Mouse (Mus musculus): ENCODE data around the gene Olfr1196. TPM values are rescaled to one million over a fixed set of nuclear protein-coding genes. Genes with fewer than 3 reads are reported as not detected.

Olfr1196 gene
- polyA plus RNA-seq (2012; rRNA removed) = not detected in 2 replicates

DNA sequence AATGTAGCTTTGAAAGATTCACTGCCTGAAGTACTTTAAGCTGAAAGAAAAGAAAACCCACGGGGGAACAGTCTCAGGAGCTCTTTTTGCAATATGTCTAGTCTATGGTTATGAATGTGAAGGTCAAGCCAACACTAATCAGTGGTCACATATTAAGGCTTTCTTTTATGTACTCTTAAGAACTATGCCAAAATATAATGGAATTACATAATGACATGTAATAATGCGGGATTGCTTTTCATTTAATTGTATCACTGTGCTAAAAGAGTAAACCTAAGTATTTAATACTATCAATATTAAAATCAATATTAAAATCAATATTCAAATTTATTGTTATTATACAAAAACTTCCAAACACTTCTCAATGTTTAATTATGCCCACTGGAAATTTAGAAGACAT is at the start of gene Olfr1196:
TSS of gene Olfr1196 (minus strand) at position 101 of the 400 bp plus-strand sequence.

GRCm38 (mm10) chr2:88751270-88751669 is 46.9 kb upstream of the Olfr1196 start, which contains the start of gene Olfr1198:
Gene Olfr1198 (minus strand): TSS chr2:88751370.

DNA sequence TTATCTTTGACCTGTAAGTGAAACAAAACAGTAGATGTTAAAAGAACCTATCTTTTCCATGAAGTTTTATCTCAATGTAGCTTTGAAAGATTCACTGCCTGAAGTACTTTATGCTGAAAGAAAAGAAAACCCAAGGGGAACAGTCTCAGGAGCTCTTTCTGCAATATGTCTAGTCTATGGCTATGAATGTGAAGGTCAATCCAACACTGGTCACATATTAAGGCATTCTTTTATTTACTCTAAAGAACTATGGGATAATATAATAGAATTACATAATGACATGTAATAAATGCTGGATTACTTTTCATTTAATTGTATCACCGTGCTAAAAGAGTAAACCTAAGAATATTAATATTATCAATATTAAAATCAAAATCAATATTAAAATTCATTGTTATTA is 27.9 kb upstream of the Olfr1196 start, which contains the start of gene Olfr1197:
TSS of gene Olfr1197 (minus strand) at position 101 of the 400 bp plus-strand sequence.

DNA sequence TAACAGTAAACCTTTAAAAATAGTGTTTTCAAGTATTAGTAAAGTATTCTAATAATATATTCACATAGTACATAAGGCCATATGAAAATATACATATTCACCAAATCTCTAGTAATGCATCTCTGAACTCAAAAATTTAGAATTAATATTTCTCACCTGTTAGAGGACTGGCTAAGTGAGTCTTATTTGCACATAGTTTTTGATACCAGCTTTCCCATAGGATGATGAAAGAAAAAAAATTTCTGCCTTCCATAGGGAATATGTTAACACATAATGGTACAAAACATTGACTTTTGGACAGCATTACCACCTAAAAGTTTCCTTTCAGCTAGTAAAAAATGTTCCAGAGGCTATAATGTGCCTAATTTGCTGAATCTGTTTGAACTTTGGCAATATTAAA is 15.3 kb downstream of the Olfr1196 start, which contains the start of gene Olfr1195:
TSS of gene Olfr1195 (minus strand) at position 101 of the 400 bp plus-strand sequence.

GRCm38 (mm10) chr2:88675328-88675727 is 29.1 kb downstream of the Olfr1196 start, which contains the start of gene Olfr1193:
Gene Olfr1193 (plus strand): TSS chr2:88675628.

GRCm38 (mm10) chr2:88648209-88648608 is 56.2 kb downstream of the Olfr1196 start, which contains the start of gene Olfr1192-ps1:
Gene Olfr1192-ps1 (plus strand): TSS chr2:88648509.

Other genes with a start within 250 kb of the Olfr1196 start
- gene Olfr1183, start 249.7 kb downstream of the Olfr1196 start, polyA plus RNA-seq (2012; rRNA removed) = not detected in 2 replicates
- gene Olfr1184, start 221.0 kb downstream of the Olfr1196 start, polyA plus RNA-seq (2012; rRNA removed) = not detected in 2 replicates
- not detected in 2 replicates for gene Olfr1185-ps1, start 211.3 kb downstream of the Olfr1196 start, polyA plus RNA-seq (2012; rRNA removed)
- not detected in 2 replicates for gene Olfr1186, start 186.0 kb downstream of the Olfr1196 start, polyA plus RNA-seq (2012; rRNA removed)
- not detected in 2 replicates for gene Olfr1188, start 147.7 kb downstream of the Olfr1196 start, polyA plus RNA-seq (2012; rRNA removed)
- gene Olfr1189, start 118.1 kb downstream of the Olfr1196 start, polyA plus RNA-seq (2012; rRNA removed) = not detected in 2 replicates
- gene Olfr1191-ps1, start 64.1 kb downstream of the Olfr1196 start, polyA plus RNA-seq (2012; rRNA removed) = not detected in 2 replicates
- gene Olfr1192-ps1, start 56.1 kb downstream of the Olfr1196 start, polyA plus RNA-seq (2012; rRNA removed) = not detected in 2 replicates
- gene Olfr1193, start 29.0 kb downstream of the Olfr1196 start, polyA plus RNA-seq (2012; rRNA removed) = not detected in 2 replicates
- gene Olfr1195, start 15.4 kb downstream of the Olfr1196 start, polyA plus RNA-seq (2012; rRNA removed) = not detected in 2 replicates
- gene Olfr1197, start 27.8 kb upstream of the Olfr1196 start, polyA plus RNA-seq (2012; rRNA removed) = not detected in 2 replicates
- not detected in 2 replicates for gene Olfr1198, start 46.8 kb upstream of the Olfr1196 start, polyA plus RNA-seq (2012; rRNA removed)
- gene Olfr1199, start 55.9 kb upstream of the Olfr1196 start, polyA plus RNA-seq (2012; rRNA removed) = not detected in 2 replicates
- gene Olfr1200, start 65.9 kb upstream of the Olfr1196 start, polyA plus RNA-seq (2012; rRNA removed) = not detected in 2 replicates
- not detected in 2 replicates for gene Olfr1201, start 88.4 kb upstream of the Olfr1196 start, polyA plus RNA-seq (2012; rRNA removed)
- gene Olfr1202, start 109.9 kb upstream of the Olfr1196 start, polyA plus RNA-seq (2012; rRNA removed) = not detected in 2 replicates
- gene Olfr1205, start 125.1 kb upstream of the Olfr1196 start, polyA plus RNA-seq (2012; rRNA removed) = not detected in 2 replicates
- gene Olfr1204, start 144.7 kb upstream of the Olfr1196 start, polyA plus RNA-seq (2012; rRNA removed) = not detected in 2 replicates
- not detected in 2 replicates for gene Olfr1206, start 158.6 kb upstream of the Olfr1196 start, polyA plus RNA-seq (2012; rRNA removed)
- not detected in 2 replicates for gene Olfr1208, start 197.7 kb upstream of the Olfr1196 start, polyA plus RNA-seq (2012; rRNA removed)
- gene Olfr1209, start 210.6 kb upstream of the Olfr1196 start, polyA plus RNA-seq (2012; rRNA removed) = not detected in 2 replicates
- gene Olfr1211, start 233.5 kb upstream of the Olfr1196 start, polyA plus RNA-seq (2012; rRNA removed) = not detected in 2 replicates
- not detected in 2 replicates for gene Olfr1212, start 249.4 kb upstream of the Olfr1196 start, polyA plus RNA-seq (2012; rRNA removed)